Comparison of ENCODE assay signal across 39 mouse cellular contexts in the genomic region with DNA sequence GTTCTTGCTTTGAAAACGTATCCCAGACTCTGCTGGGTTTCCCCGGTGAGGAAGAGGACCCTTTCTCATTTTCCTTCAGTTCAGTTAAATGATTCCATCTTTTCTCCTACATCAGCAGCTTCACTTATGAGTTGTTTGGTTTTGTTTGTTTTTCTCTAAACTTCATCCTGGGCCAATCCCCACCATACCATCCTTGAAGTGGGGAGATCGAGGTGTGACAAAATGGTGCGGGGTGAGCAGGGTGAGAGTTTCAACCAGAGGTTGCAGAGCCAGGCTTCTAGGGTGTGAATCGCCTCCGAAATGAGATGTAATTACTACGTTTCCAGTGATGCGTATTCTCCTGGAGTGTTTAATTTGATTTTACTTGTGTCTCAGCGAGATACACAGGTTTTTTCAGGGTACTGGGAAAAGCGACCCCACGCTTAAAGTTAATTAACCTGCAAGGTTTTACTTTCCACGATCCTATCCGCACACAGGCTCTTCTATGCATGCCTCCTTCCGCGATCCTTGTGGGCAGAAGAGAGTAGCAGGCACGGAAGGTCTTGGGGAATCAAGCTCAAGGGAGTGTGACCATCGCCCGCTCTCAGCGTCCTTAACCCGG. TPM values are rescaled to one million over a fixed set of nuclear protein-coding genes. Genes with fewer than 3 reads are reported as not detected.
A peak's percentile ranks its signal among the peaks of the same experiment; 100 is the strongest.
DNase-seq lines count a peak whose midpoint lies in the region; ATAC-seq lines count a peak whose summit lies in the region.
"Had no signal": no experiment of that assay in that cellular context is flagged by ENCODE, and none has a peak within 500 bp of the region (broad histone marks: within the 10 kb centered on the region; RNA-seq: fewer than 3 reads in every experiment).

No protein-coding gene starts in this region.

- no peak overlapping the region for H3K4me3 ChIP-seq in midbrain, embryonic 10.5 days
- H3K4me3 ChIP-seq in midbrain, embryonic 16.5 days (ENCODE audit: low read depth, low read length): no peak overlapping the region
- H3K4me3 ChIP-seq in neural tube, embryonic 12.5 days: no peak overlapping the region
- H3K4me3 ChIP-seq: embryonic facial prominence, embryonic 15.5 days; forebrain, embryonic 12.5 days; heart, embryonic 13.5 days; intestine, embryonic 15.5 days; limb, embryonic 15.5 days; midbrain, embryonic 12.5 days had no signal

- H3K4me1 ChIP-seq in midbrain, embryonic 10.5 days: peaks cover 15% of the 10 kb centered on the region
- peaks cover 2% of the 10 kb centered on the region for H3K4me1 ChIP-seq in midbrain, embryonic 16.5 days (ENCODE audit: control insufficient read depth, insufficient read depth, low read length)
- H3K4me1 ChIP-seq in neural tube, embryonic 12.5 days: peaks cover 12% of the 10 kb centered on the region; the same call in 1 of the 2 replicates

- WGBS in midbrain, embryonic 10.5 days: under 1% methylated on average over 20 of the region's 20 CpGs
- WGBS in midbrain, embryonic 16.5 days: under 1% methylated on average over 20 of the region's 20 CpGs
- 2% methylated on average over 20 of the region's 20 CpGs for WGBS in neural tube, embryonic 12.5 days

- H3K27ac ChIP-seq in midbrain, embryonic 10.5 days (replicated peaks): no peak overlapping the region
- H3K27ac ChIP-seq in midbrain, embryonic 16.5 days (ENCODE audit: low read length): no peak overlapping the region
- no peak overlapping the region for H3K27ac ChIP-seq in neural tube, embryonic 12.5 days
- H3K27ac ChIP-seq: embryonic facial prominence, embryonic 15.5 days; forebrain, embryonic 12.5 days; heart, embryonic 13.5 days; intestine, embryonic 15.5 days; kidney, postnatal 0 days; limb, embryonic 15.5 days; liver, embryonic 14.5 days; midbrain, embryonic 12.5 days; stomach, postnatal 0 days had no signal

- intact Hi-C loops in heart, postnatal 14 days (cut with DNase I): no loop called here

- H3K36me3 ChIP-seq in midbrain, embryonic 10.5 days: no peaks in the 10 kb centered on the region
- no peaks in the 10 kb centered on the region for H3K36me3 ChIP-seq in midbrain, embryonic 16.5 days (ENCODE audit: control insufficient read depth, insufficient read depth, low read length)
- no peaks in the 10 kb centered on the region for H3K36me3 ChIP-seq in neural tube, embryonic 12.5 days
- H3K36me3 ChIP-seq: embryonic facial prominence, embryonic 15.5 days; forebrain, embryonic 12.5 days; G1E; heart, embryonic 13.5 days; intestine, embryonic 15.5 days; limb, embryonic 15.5 days; midbrain, embryonic 12.5 days had no signal

- H3K9ac ChIP-seq in midbrain, embryonic 16.5 days (ENCODE audit: low read depth, low read length): no peak overlapping the region
- H3K9ac ChIP-seq in neural tube, embryonic 12.5 days: no peak overlapping the region
- H3K9ac ChIP-seq: embryonic facial prominence, embryonic 15.5 days; forebrain, embryonic 12.5 days; forebrain, postnatal 0 days; heart, embryonic 13.5 days; intestine, embryonic 15.5 days; limb, embryonic 15.5 days; liver, embryonic 14.5 days; midbrain, embryonic 12.5 days had no signal

- no peak overlapping the region for H3K4me2 ChIP-seq in midbrain, embryonic 16.5 days (ENCODE audit: low read length)
- 0 out of 2 replicates have a peak overlapping the region, but pooled peaks have one; percentile 9 for H3K4me2 ChIP-seq in neural tube, embryonic 12.5 days (replicated peaks)
- H3K4me2 ChIP-seq: embryonic facial prominence, embryonic 15.5 days; forebrain, embryonic 12.5 days; heart, embryonic 13.5 days; intestine, embryonic 15.5 days; limb, embryonic 15.5 days; midbrain, embryonic 12.5 days had no signal

- H3K27me3 ChIP-seq in midbrain, embryonic 10.5 days (ENCODE audit: low read depth, poor library complexity, severe bottlenecking): peaks cover 100% of the 10 kb centered on the region
- H3K27me3 ChIP-seq in midbrain, embryonic 16.5 days (ENCODE audit: control insufficient read depth, insufficient read depth, low read depth, low read length): peaks cover 85% of the 10 kb centered on the region
- peaks cover 92% of the 10 kb centered on the region for H3K27me3 ChIP-seq in neural tube, embryonic 12.5 days (replicated peaks)

- H3K9me3 ChIP-seq in midbrain, embryonic 10.5 days (replicated peaks): no peaks in the 10 kb centered on the region
- no peaks in the 10 kb centered on the region for H3K9me3 ChIP-seq in midbrain, embryonic 16.5 days (replicated peaks; ENCODE audit: control insufficient read depth, low read length, poor library complexity, severe bottlenecking)
- H3K9me3 ChIP-seq in neural tube, embryonic 12.5 days: no peaks in the 10 kb centered on the region
- H3K9me3 ChIP-seq: embryonic facial prominence, embryonic 15.5 days; forebrain, embryonic 12.5 days; heart, embryonic 13.5 days; intestine, embryonic 15.5 days; limb, embryonic 15.5 days; midbrain, embryonic 12.5 days had no signal

- peak; percentile 36 for DNase-seq in midbrain, embryonic 10.5 days (ENCODE audit: low spot score)
- DNase-seq in embryo, embryonic 10.5 days (ENCODE audit: low spot score): peak; percentile 53
- peak; percentile 37 for DNase-seq in embryo, embryonic 9.5 days (ENCODE audit: extremely low spot score)
- DNase-seq in ovary, postnatal 10 days (ENCODE audit: low spot score): no peak
- no peak for DNase-seq in heart, postnatal 14 days
- DNase-seq: adrenal gland, adult 8-10 months; cerebellum, adult 8-10 months; cerebellum, postnatal 25 days; forebrain, postnatal 0 days; kidney, adult 8-10 months; lung, adult 2 months; lung, postnatal 14 days; right cerebral cortex, postnatal 4 days; thymus, adult 18-20 months; thymus, postnatal 25 days had no signal

- no peak for ATAC-seq in midbrain, embryonic 16.5 days
- ATAC-seq in neural tube, embryonic 12.5 days (ENCODE audit: low FRiP score, low read depth): no peak
- ATAC-seq: forebrain, postnatal 0 days; hindbrain, embryonic 16.5 days; intestine, embryonic 15.5 days had no signal

RNA-seq across cellular contexts. Expression of a gene that starts 2.8 kb away (rescaled TPM):
- not detected in 2 replicates for polyA plus RNA-seq in midbrain, embryonic 10.5 days (2016; fragmentation: Nextera tagmentation; extraction: Ambion mirVana)
- not detected in 2 replicates for polyA plus RNA-seq in midbrain, embryonic 16.5 days (2015; fragmentation: Nextera tagmentation; extraction: Ambion mirVana)
- polyA plus RNA-seq in neural tube, embryonic 12.5 days (2016; fragmentation: Nextera tagmentation; extraction: Ambion mirVana): 6.5 and 17.7 TPM in 2 replicates
- total RNA-seq in heart, postnatal 14 days (2021): not detected
- total RNA-seq: adrenal gland, adult 8-10 months; adrenal gland, postnatal 4 days; forebrain, postnatal 0 days; G1E; gastrocnemius, adult 8-10 months; gastrocnemius, postnatal 4 days; heart, adult 8-10 months; heart, postnatal 25 days; layer of hippocampus, adult 8-10 months; layer of hippocampus, postnatal 25 days; left cerebral cortex, adult 8-10 months; left cerebral cortex, postnatal 36 days; monocyte, adult 5-6 weeks had no signal
- polyA plus RNA-seq: forebrain, embryonic 12.5 days; forebrain, postnatal 0 days; G1E; hindbrain, embryonic 16.5 days; intestine, embryonic 15.5 days; liver, embryonic 14.5 days; lung, adult 2 months; spleen, adult 2 months; stomach, postnatal 0 days had no signal

RNA-seq across cellular contexts. Expression of a gene that starts 18.5 kb away (rescaled TPM):
- polyA plus RNA-seq in midbrain, embryonic 10.5 days (2016; fragmentation: Nextera tagmentation; extraction: Ambion mirVana): not detected in 2 replicates
- not detected in 2 replicates for polyA plus RNA-seq in midbrain, embryonic 16.5 days (2015; fragmentation: Nextera tagmentation; extraction: Ambion mirVana)
- 8.1 and 14.2 TPM in 2 replicates for polyA plus RNA-seq in neural tube, embryonic 12.5 days (2016; fragmentation: Nextera tagmentation; extraction: Ambion mirVana)
- total RNA-seq in heart, postnatal 14 days (2021): not detected
- total RNA-seq: adrenal gland, adult 8-10 months; adrenal gland, postnatal 4 days; forebrain, postnatal 0 days; G1E; gastrocnemius, adult 8-10 months; gastrocnemius, postnatal 4 days; heart, adult 8-10 months; heart, postnatal 25 days; layer of hippocampus, adult 8-10 months; layer of hippocampus, postnatal 25 days; left cerebral cortex, adult 8-10 months; left cerebral cortex, postnatal 36 days; monocyte, adult 5-6 weeks had no signal
- polyA plus RNA-seq: forebrain, embryonic 12.5 days; forebrain, postnatal 0 days; G1E; heart, embryonic 13.5 days; hindbrain, embryonic 16.5 days; intestine, embryonic 15.5 days; kidney, postnatal 0 days; liver, embryonic 14.5 days; lung, adult 2 months; midbrain, embryonic 12.5 days; spleen, adult 2 months; stomach, postnatal 0 days had no signal

RNA-seq across cellular contexts. Expression of a gene that starts 36.2 kb away (rescaled TPM):
- polyA plus RNA-seq in midbrain, embryonic 10.5 days (2016; fragmentation: Nextera tagmentation; extraction: Ambion mirVana): not detected in 2 replicates
- not detected in 2 replicates for polyA plus RNA-seq in midbrain, embryonic 16.5 days (2015; fragmentation: Nextera tagmentation; extraction: Ambion mirVana)
- polyA plus RNA-seq in neural tube, embryonic 12.5 days (2016; fragmentation: Nextera tagmentation; extraction: Ambion mirVana): 4.3 and 5.7 TPM in 2 replicates
- total RNA-seq in heart, postnatal 14 days (2021): not detected
- total RNA-seq: adrenal gland, adult 8-10 months; forebrain, postnatal 0 days; heart, adult 8-10 months; heart, postnatal 25 days; layer of hippocampus, adult 8-10 months; layer of hippocampus, postnatal 25 days; left cerebral cortex, adult 8-10 months; left cerebral cortex, postnatal 36 days; monocyte, adult 5-6 weeks had no signal
- polyA plus RNA-seq: embryonic facial prominence, embryonic 15.5 days; forebrain, embryonic 12.5 days; forebrain, postnatal 0 days; G1E; heart, embryonic 13.5 days; hindbrain, embryonic 16.5 days; intestine, embryonic 15.5 days; liver, embryonic 14.5 days; lung, adult 2 months; midbrain, embryonic 12.5 days; spleen, adult 2 months; stomach, postnatal 0 days had no signal

RNA-seq across cellular contexts. Expression of a gene that starts 48.5 kb away (rescaled TPM):
- not detected in 2 replicates for polyA plus RNA-seq in midbrain, embryonic 10.5 days (2016; fragmentation: Nextera tagmentation; extraction: Ambion mirVana)
- polyA plus RNA-seq in midbrain, embryonic 16.5 days (2015; fragmentation: Nextera tagmentation; extraction: Ambion mirVana): not detected in 2 replicates
- 62.1 and 77.3 TPM in 2 replicates for polyA plus RNA-seq in neural tube, embryonic 12.5 days (2016; fragmentation: Nextera tagmentation; extraction: Ambion mirVana)
- not detected for total RNA-seq in heart, postnatal 14 days (2021)
- total RNA-seq: forebrain, postnatal 0 days; heart, adult 8-10 months; heart, postnatal 25 days; layer of hippocampus, adult 8-10 months; layer of hippocampus, postnatal 25 days; left cerebral cortex, adult 8-10 months; left cerebral cortex, postnatal 36 days; monocyte, adult 5-6 weeks had no signal
- polyA plus RNA-seq: embryonic facial prominence, embryonic 15.5 days; forebrain, embryonic 12.5 days; forebrain, postnatal 0 days; heart, embryonic 13.5 days; hindbrain, embryonic 16.5 days; liver, embryonic 14.5 days; lung, adult 2 months; midbrain, embryonic 12.5 days; spleen, adult 2 months; stomach, postnatal 0 days had no signal

RNA-seq across cellular contexts. Expression of a gene that starts 49.2 kb away (rescaled TPM):
- 0.04 and 0.06 TPM in 2 replicates for polyA plus RNA-seq in midbrain, embryonic 10.5 days (2016; fragmentation: Nextera tagmentation; extraction: Ambion mirVana)
- polyA plus RNA-seq in midbrain, embryonic 16.5 days (2015; fragmentation: Nextera tagmentation; extraction: Ambion mirVana): 0.22 TPM in 1 of 2 replicates, not detected in the other
- 32.1 and 35.5 TPM in 2 replicates for polyA plus RNA-seq in neural tube, embryonic 12.5 days (2016; fragmentation: Nextera tagmentation; extraction: Ambion mirVana)
- not detected for total RNA-seq in heart, postnatal 14 days (2021)
- total RNA-seq: forebrain, postnatal 0 days; heart, postnatal 25 days; layer of hippocampus, adult 8-10 months; layer of hippocampus, postnatal 25 days; left cerebral cortex, adult 8-10 months; left cerebral cortex, postnatal 36 days; monocyte, adult 5-6 weeks had no signal
- polyA plus RNA-seq: forebrain, embryonic 12.5 days; forebrain, postnatal 0 days; midbrain, embryonic 12.5 days had no signal

Comparison
In these comparisons a context has a peak if more than half of its experiments do, and no peak if none do; other contexts are left out.
1. DNase-seq: peak in midbrain, embryonic 10.5 days (single experiment), embryo, embryonic 10.5 days (single experiment) and embryo, embryonic 9.5 days (single experiment); none in ovary, postnatal 10 days (single experiment) and heart, postnatal 14 days (0 of 2).